Mouse (Mus musculus) liver, adult 2 months (tissue): ENCODE measurements around the gene Ripk3.

Source experiments
- CTCF ChIP-seq: fragments of 200-500 bp; IDR thresholded peaks from 2 replicates; pipeline ENCODE4 v1.5.1; 2011; ENCODE audit warnings: low read depth, low read length, control low read depth
- POLR2A ChIP-seq: fragments of 200-500 bp; IDR thresholded peaks from 2 replicates; pipeline ENCODE4 v1.6.1; 2011; ENCODE audit warnings: low read length, control low read depth; ENCODE audit not compliant: insufficient read depth; ENCODE audit errors: extremely low read depth

DNA sequence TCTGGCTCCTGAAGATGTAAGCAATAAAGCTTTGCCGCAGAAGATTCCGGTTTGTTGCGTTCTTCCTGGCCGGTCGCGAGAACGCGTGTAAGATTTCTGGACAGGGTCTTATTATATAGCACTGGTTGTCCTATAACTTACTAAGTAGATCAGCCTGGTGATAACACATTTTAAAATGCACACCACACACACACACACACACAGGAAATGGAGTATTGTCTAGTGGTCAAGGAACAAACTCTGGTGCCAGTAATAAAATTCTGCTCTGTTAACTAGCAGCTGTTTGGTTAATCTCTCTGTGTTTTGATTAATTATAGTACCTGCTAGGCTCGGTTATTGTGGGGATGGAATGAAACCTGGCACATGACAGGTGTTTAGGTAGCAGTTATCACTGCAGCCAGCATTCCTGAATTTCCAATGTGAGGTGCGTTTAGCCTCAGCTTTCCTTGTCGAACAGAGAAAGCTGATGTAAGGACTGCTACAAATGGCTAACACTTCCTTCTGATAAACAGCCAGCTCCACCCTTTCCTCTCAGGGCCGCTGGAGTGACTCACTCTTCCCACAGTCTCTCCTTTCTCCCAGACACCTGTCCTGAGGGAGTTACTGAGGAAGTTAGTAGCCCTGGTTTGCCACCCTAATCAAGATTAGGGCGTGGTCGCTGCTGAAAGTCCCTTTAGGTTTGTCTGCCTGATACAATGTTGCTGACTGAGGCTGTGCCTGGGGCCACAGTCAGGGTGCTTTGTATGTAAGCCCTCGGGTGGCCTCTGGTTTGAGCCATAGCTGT, 6.9 kb upstream of the Ripk3 start:
- TF ChIP-seq CTCF (no peak), POLR2A (no peak)
